In the genomic region with DNA sequence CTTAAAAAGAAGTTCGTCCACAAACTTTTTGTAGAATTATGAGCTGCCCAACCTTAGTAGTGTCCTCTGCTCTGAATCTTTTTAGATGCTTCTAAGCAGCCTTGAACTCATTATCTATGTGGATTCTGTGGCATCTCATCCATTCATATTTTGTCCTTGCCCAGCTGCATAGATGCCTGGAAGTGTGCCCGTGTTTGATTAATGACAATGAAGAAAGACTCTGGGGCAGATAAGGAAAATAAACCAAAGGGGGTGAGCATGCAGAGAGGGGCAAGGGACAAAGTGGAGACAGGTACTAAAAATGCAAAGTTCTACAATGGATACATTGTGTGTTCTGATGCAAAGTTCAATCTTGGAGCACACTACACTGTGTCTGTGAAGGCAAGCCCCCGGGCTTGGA, we compare ENCODE assay signal across 29 mouse cellular contexts. TPM values are rescaled to one million over a fixed set of nuclear protein-coding genes. Genes with fewer than 3 reads are reported as not detected.
"Had no signal": no experiment of that assay in that cellular context is flagged by ENCODE, and none has a peak within 500 bp of the region (broad histone marks: within the 10 kb centered on the region; RNA-seq: fewer than 3 reads in every experiment).

No protein-coding gene starts in this region.

- H3K9me3 ChIP-seq: heart, embryonic 13.5 days; heart, embryonic 15.5 days; hindbrain, embryonic 13.5 days; hindbrain, embryonic 15.5 days; kidney, embryonic 15.5 days; limb, embryonic 10.5 days; limb, embryonic 12.5 days; liver, embryonic 13.5 days had no signal

- H3K27ac ChIP-seq: heart, adult 2 months; heart, embryonic 13.5 days; heart, embryonic 15.5 days; hindbrain, embryonic 13.5 days; hindbrain, embryonic 15.5 days; hindbrain, postnatal 0 days; kidney, embryonic 15.5 days; kidney, postnatal 0 days; left cerebral cortex, adult 2 months; limb, embryonic 10.5 days; limb, embryonic 12.5 days; liver, embryonic 13.5 days had no signal

- H3K36me3 ChIP-seq: heart, embryonic 13.5 days; heart, embryonic 15.5 days; hindbrain, embryonic 13.5 days; hindbrain, embryonic 15.5 days; kidney, embryonic 15.5 days; limb, embryonic 10.5 days; limb, embryonic 12.5 days; liver, embryonic 13.5 days had no signal

- H3K4me1 ChIP-seq: heart, embryonic 13.5 days; heart, embryonic 15.5 days; hindbrain, embryonic 13.5 days; hindbrain, embryonic 15.5 days; kidney, embryonic 15.5 days; limb, embryonic 10.5 days; limb, embryonic 12.5 days; liver, embryonic 13.5 days had no signal

- ATAC-seq: hindbrain, postnatal 0 days; intestine, embryonic 16.5 days had no signal

- DNase-seq: gastrocnemius, postnatal 14 days; gastrocnemius, postnatal 36 days; heart, adult 11 months; heart, adult 2 months; heart, postnatal 14 days; heart, postnatal 36 days; kidney, adult 11 months; kidney, adult 2 months; kidney, adult 9 months; kidney, postnatal 14 days; kidney, postnatal 36 days; liver; liver, embryonic 13.5 days had no signal

- H3K27me3 ChIP-seq: heart, embryonic 13.5 days; heart, embryonic 15.5 days; hindbrain, embryonic 13.5 days; hindbrain, embryonic 15.5 days; kidney, embryonic 15.5 days; limb, embryonic 12.5 days; liver, embryonic 13.5 days had no signal

- H3K4me3 ChIP-seq: heart, adult 2 months; heart, embryonic 13.5 days; heart, embryonic 15.5 days; hindbrain, embryonic 13.5 days; hindbrain, embryonic 15.5 days; kidney, embryonic 15.5 days; left cerebral cortex, adult 2 months; limb, embryonic 10.5 days; limb, embryonic 12.5 days; liver, embryonic 13.5 days had no signal

- H3K9ac ChIP-seq: heart, embryonic 13.5 days; heart, embryonic 15.5 days; hindbrain, embryonic 13.5 days; hindbrain, embryonic 15.5 days; kidney, embryonic 15.5 days; limb, embryonic 12.5 days; liver, embryonic 13.5 days had no signal

- H3K4me2 ChIP-seq: heart, embryonic 11.5 days; heart, embryonic 13.5 days; heart, embryonic 15.5 days; hindbrain, embryonic 13.5 days; hindbrain, embryonic 15.5 days; kidney, embryonic 15.5 days; limb, embryonic 12.5 days; liver, embryonic 11.5 days; liver, embryonic 13.5 days had no signal

RNA-seq across cellular contexts. Expression of a gene that starts 30.7 kb away (rescaled TPM):
- total RNA-seq: gastrocnemius, adult 18-20 months; gastrocnemius, adult 8-10 months; gastrocnemius, postnatal 14 days; gastrocnemius, postnatal 36 days; hematopoietic stem cell, adult 5-6 weeks had no signal
- polyA plus RNA-seq: liver, embryonic 11.5 days; liver, embryonic 13.5 days had no signal
